Mouse (Mus musculus) CH12.LX (cell line): ENCODE measurements around the gene Sall4.

Source experiments
- CHD1 ChIP-seq: IDR thresholded peaks from 2 replicates; pipeline ENCODE4 v1.6.1; 2012; ENCODE audit warnings: low read depth, low read length, improper control_type of control experiment, inconsistent platforms
- CTCF ChIP-seq, 2 experiments: IDR thresholded peaks in 1 of 2; conservative IDR thresholded peaks in 1 of 2; 2 replicates each; pipeline ENCODE4 v1.5.1; 2011 to 2012; ENCODE audit warnings: low read depth in 2 of 2, low read length in 2 of 2, improper control_type of control experiment in 1 of 2, inconsistent platforms in 1 of 2, mild to moderate bottlenecking in 1 of 2, moderate library complexity in 1 of 2
- E2F4 ChIP-seq: IDR thresholded peaks from 2 replicates; pipeline ENCODE4 v1.6.1; 2011; ENCODE audit warnings: low read depth, low read length, improper control_type of control experiment; ENCODE audit not compliant: insufficient replicate concordance
- KAT2A ChIP-seq: IDR thresholded peaks from 2 replicates; pipeline ENCODE4 v1.6.1; 2012; ENCODE audit warnings: low read length, improper control_type of control experiment, inconsistent platforms; ENCODE audit not compliant: insufficient replicate concordance
- MEF2A ChIP-seq: IDR thresholded peaks from 2 replicates; pipeline ENCODE4 v1.6.1; 2014; ENCODE audit warnings: low read depth, mild to moderate bottlenecking, inconsistent platforms, low read length, improper control_type of control experiment, borderline replicate concordance
- POLR2A ChIP-seq: IDR thresholded peaks from 2 replicates; pipeline ENCODE4 v1.6.1; 2011; ENCODE audit warnings: low read depth, mild to moderate bottlenecking, improper control_type of control experiment, low read length
- RAD21 ChIP-seq: IDR thresholded peaks from 2 replicates; pipeline ENCODE4 v1.6.1; 2011; ENCODE audit warnings: low read depth, mild to moderate bottlenecking, low read length, improper control_type of control experiment, moderate library complexity
- RCOR1 ChIP-seq: conservative IDR thresholded peaks from 2 replicates; pipeline ENCODE4 v1.6.1; 2012; ENCODE audit warnings: low read depth, mild to moderate bottlenecking, inconsistent platforms, low read length, improper control_type of control experiment
- TCF12 ChIP-seq: IDR thresholded peaks from 2 replicates; pipeline ENCODE4 v1.6.1; 2014; ENCODE audit warnings: low read depth, mild to moderate bottlenecking, inconsistent platforms, low read length, improper control_type of control experiment
- USF1 ChIP-seq: IDR thresholded peaks from 2 replicates; pipeline ENCODE4 v1.6.1; 2014; ENCODE audit warnings: low read depth, mild to moderate bottlenecking, inconsistent platforms, low read length, improper control_type of control experiment

- TF ChIP-seq TCF12 (no peak), MEF2A (no peak), POLR2A (no peak), RAD21 (no peak), RCOR1 (no peak), CTCF (conservative IDR thresholded peaks at IDR 0.05 in 1 of 2, IDR thresholded peaks at IDR 0.05 in 1 of 2; ENCODE audit: low read depth in 2 of 2, low read length in 2 of 2) (no peak), KAT2A (no peak), CHD1 (no peak), USF1 (no peak), E2F4 (no peak)
Observed at GRCm38 (mm10) chr2:168780596-168780995, 12.9 kb upstream of the Sall4 start.
